Mouse (Mus musculus): ENCODE measurements around the gene Gan. TPM values are rescaled to one million over a fixed set of nuclear protein-coding genes. Genes with fewer than 3 reads are reported as not detected.

Gan gene
- polyA plus RNA-seq, 1 experiment from 2014 or later: 2.2 TPM

DNA sequence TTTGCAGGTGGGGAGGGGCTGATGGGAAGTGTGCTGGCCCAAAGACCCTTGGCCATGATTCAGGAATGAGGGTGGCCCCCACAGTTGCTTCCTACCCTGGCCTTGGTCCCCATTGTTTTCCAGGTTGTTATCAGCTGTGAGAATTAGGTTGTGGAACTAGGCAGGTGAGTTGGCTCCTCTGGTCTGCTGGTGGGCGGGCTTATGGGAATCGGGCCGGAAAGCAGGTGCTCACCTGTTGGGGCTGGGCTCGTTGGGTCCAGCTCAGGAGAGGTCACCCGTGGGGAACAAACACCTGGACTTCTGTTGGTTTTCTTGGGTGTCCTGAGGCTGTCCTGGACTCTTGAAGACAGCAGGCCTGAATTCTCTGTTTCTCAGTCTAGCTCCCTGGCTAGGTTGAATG is 107.1 kb downstream of the Gan start:
- no peaks in the 10 kb centered on the region for H3K9me3 ChIP-seq (ENCODE audit: control insufficient read depth, low read length)
- no peak overlapping the region for H3K9ac ChIP-seq (ENCODE audit: low read length)
- no peak overlapping the region for H3K27ac ChIP-seq (ENCODE audit: low read depth, low read length)
- 92% methylated on average over 5 of the region's 5 CpGs for WGBS
- no peaks in the 10 kb centered on the region for H3K27me3 ChIP-seq (ENCODE audit: control insufficient read depth, insufficient read depth, low read length)
- H3K36me3 ChIP-seq (ENCODE audit: control insufficient read depth, insufficient read depth, low read length): no peaks in the 10 kb centered on the region
- H3K4me3 ChIP-seq (ENCODE audit: low read depth, low read length): no peak overlapping the region
- peaks cover 19% of the 10 kb centered on the region for H3K4me1 ChIP-seq (ENCODE audit: control insufficient read depth, insufficient read depth, low read length)
- no peak for ATAC-seq (ENCODE audit: low FRiP score)
- no peak overlapping the region for H3K4me2 ChIP-seq
- DNase-seq (ENCODE audit: low spot score, missing footprints): no peak

Other genes starting within 250 kb of the Gan start
- 77.6 and 79.5 TPM in 2 replicates for gene Cmc2, start 236.7 kb upstream of the Gan start, polyA plus RNA-seq (2014; fragmentation: Nextera tagmentation; extraction: Ambion mirVana)
- gene Cenpn, start 236.4 kb upstream of the Gan start, polyA plus RNA-seq (2014; fragmentation: Nextera tagmentation; extraction: Ambion mirVana): 53.0 and 54.0 TPM in 2 replicates
- gene Atmin, start 214.7 kb upstream of the Gan start, polyA plus RNA-seq (2014; fragmentation: Nextera tagmentation; extraction: Ambion mirVana): 16.8 and 17.5 TPM in 2 replicates
- 2.7 and 3.8 TPM in 2 replicates for gene 1700030J22Rik, start 179.2 kb upstream of the Gan start, polyA plus RNA-seq (2014; fragmentation: Nextera tagmentation; extraction: Ambion mirVana)
- 146 and 158 TPM in 2 replicates for gene Gcsh, start 164.6 kb upstream of the Gan start, polyA plus RNA-seq (2014; fragmentation: Nextera tagmentation; extraction: Ambion mirVana)
- gene Pkd1l2, start 75.7 kb upstream of the Gan start, polyA plus RNA-seq (2014; fragmentation: Nextera tagmentation; extraction: Ambion mirVana): not detected in 2 replicates
- 0.18 and 0.28 TPM in 2 replicates for gene Bco1, start 62.3 kb upstream of the Gan start, polyA plus RNA-seq (2014; fragmentation: Nextera tagmentation; extraction: Ambion mirVana)
- 23.7 and 28.5 TPM in 2 replicates for gene Cmip, start 98.9 kb downstream of the Gan start, polyA plus RNA-seq (2014; fragmentation: Nextera tagmentation; extraction: Ambion mirVana)